Mouse (Mus musculus) megakaryocyte, embryonic 14.5 days (primary cell): Measurements from ENCODE around the gene Gm37240. TPM values are rescaled to one million over a fixed set of nuclear protein-coding genes. Genes with fewer than 3 reads are reported as not detected.

Experiments used
- H3K27me3 ChIP-seq: replicated peaks from 2 replicates; pipeline ENCODE3; 2012; ENCODE audit warnings: inconsistent platforms
- H3K36me3 ChIP-seq: replicated peaks from 2 replicates; pipeline ENCODE3; 2012; ENCODE audit warnings: low read length, inconsistent platforms, mixed read lengths
- H3K4me1 ChIP-seq: 2 replicates; pipeline ENCODE4 v1.6.1; 2012; ENCODE audit warnings: inconsistent platforms
- H3K4me3 ChIP-seq: replicated peaks from 2 replicates; pipeline ENCODE3; 2012; ENCODE audit warnings: moderate library complexity, mild to moderate bottlenecking, inconsistent platforms
- H3K9me3 ChIP-seq: 2 replicates; pipeline ENCODE4 v1.6.1; 2012; ENCODE audit warnings: inconsistent platforms
- FLI1 ChIP-seq: IDR thresholded peaks from 2 replicates; pipeline ENCODE4 v1.6.1; 2012; ENCODE audit warnings: low read length, inconsistent platforms, mixed read lengths
- GATA1 ChIP-seq: IDR thresholded peaks from 3 replicates; pipeline ENCODE4 v1.6.1; 2012; ENCODE audit warnings: mixed read lengths, low read length, inconsistent platforms, borderline replicate concordance
- polyA plus RNA-seq: library from polyadenylated mRNA; stranded (reverse); fragments of >175 nt; gene quantifications from 2 replicates; pipeline ENCODE4 v1.2.3, GENCODE M21; 2012; ENCODE audit warnings: low replicate concordance; ENCODE audit not compliant: insufficient read depth

Gm37240 gene
- polyA plus RNA-seq, 1 experiment: not detected

DNA sequence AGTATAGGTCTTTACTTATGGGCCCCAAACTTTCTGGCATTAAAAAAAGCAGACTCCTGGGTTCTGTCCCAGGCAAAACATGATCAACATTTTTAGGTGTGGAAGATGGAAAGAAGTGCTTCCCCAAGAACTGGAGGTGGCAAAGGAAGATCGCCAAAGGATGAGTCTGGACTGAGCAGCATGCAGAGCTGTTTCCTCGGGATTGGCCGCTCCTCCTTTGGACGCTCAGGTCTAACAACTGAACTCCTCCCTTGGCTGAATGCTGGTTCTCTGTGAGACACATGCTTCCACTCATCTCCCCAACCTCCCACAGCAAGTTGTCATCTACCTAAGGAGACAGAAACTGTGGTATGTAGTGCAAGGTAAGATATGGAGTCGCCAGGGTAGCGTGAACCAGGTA, 865.5 kb downstream of the Gm37240 start:
- Histone ChIP-seq H3K4me1 (no peaks in the 10 kb centered on the region), H3K9me3 (no peaks in the 10 kb centered on the region), H3K27me3 (peaks cover 10% of the 10 kb centered on the region), H3K36me3 (no peaks in the 10 kb centered on the region), H3K4me3 (no peak overlapping the region)
- TF ChIP-seq FLI1 (no peak), GATA1 (no peak)

DNA sequence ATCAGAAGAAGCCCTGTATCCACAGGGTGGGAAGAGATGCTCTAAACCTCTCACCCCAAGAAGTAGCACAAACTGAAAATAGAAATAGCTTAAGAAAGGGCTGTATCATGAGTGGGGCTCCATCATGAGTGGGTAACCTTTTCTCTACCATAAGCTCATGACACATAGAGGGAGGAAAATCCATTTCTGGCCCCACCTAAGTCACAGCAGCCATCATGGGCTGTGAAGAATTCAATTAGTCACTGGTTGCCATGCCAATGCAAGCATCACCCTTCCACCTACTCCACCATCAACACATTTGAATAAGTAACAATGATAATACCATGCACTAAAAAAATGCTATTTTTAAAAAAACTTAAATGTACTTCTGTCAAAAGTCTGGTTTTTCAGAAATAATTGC, 867.2 kb downstream of the Gm37240 start:
- Histone ChIP-seq H3K4me3 (no peak overlapping the region), H3K27me3 (peaks cover 9% of the 10 kb centered on the region), H3K4me1 (no peaks in the 10 kb centered on the region), H3K36me3 (no peaks in the 10 kb centered on the region), H3K9me3 (no peaks in the 10 kb centered on the region)
- no peak for TF ChIP-seq GATA1
- no peak for TF ChIP-seq FLI1

DNA sequence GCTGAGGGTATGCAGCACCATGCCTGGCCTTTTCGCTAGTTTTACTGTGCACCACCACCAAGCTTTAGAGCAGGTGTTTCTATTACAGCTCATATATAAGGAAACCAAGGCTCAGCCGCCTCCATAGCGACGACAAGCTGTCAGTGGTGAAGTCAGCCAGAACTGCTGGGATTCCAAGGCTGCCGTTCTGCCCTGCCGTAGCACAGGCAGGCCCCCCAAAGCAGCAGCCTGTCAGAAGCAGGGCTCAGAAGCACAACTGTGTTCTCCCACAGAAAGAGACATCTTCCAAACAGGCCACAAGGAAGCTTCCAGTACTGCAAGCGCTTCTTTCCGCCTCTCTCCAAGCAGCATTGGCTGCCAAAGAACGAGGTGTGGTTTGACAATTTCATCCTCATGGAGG, 871.7 kb downstream of the Gm37240 start:
- no peaks in the 10 kb centered on the region for H3K36me3 ChIP-seq
- no peaks in the 10 kb centered on the region for H3K4me1 ChIP-seq
- no peak overlapping the region for H3K4me3 ChIP-seq
- no peak for TF ChIP-seq GATA1
- TF ChIP-seq FLI1: no peak
- no peaks in the 10 kb centered on the region for H3K9me3 ChIP-seq
- peaks cover 4% of the 10 kb centered on the region for H3K27me3 ChIP-seq

DNA sequence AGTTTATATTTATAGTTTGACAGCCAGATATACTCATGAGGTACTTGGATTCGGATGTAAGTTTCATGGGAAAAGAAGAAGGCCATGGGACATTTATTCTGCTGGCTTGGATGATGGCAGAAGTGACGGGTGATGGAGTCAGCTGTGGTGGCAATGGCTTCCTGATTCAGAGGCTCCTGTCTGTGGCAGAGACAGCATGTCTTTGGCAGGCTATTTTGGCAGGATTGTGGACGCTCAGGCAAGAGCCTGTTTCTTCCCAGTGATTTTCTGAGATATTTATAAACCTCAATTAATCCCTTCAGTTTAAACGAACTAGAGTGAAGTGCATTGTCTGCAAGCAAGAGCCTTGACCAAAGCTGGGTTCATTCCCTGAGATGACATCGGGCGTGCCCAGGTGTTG, 874.4 kb downstream of the Gm37240 start:
- Histone ChIP-seq H3K36me3 (no peaks in the 10 kb centered on the region), H3K4me1 (peaks cover 3% of the 10 kb centered on the region; the same call in 1 of the 2 replicates), H3K4me3 (no peak overlapping the region), H3K27me3 (peaks cover 7% of the 10 kb centered on the region), H3K9me3 (no peaks in the 10 kb centered on the region)
- TF ChIP-seq FLI1: no peak
- TF ChIP-seq GATA1: no peak

GRCm38 (mm10) chr3:85005257-85005656, 882.1 kb downstream of the Gm37240 start:
- Histone ChIP-seq H3K4me1 (peaks cover 6% of the 10 kb centered on the region; the same call in 1 of the 2 replicates), H3K27me3 (peaks cover 11% of the 10 kb centered on the region), H3K9me3 (no peaks in the 10 kb centered on the region), H3K36me3 (no peaks in the 10 kb centered on the region), H3K4me3 (no peak overlapping the region)
- TF ChIP-seq FLI1 (no peak), GATA1 (no peak)

DNA sequence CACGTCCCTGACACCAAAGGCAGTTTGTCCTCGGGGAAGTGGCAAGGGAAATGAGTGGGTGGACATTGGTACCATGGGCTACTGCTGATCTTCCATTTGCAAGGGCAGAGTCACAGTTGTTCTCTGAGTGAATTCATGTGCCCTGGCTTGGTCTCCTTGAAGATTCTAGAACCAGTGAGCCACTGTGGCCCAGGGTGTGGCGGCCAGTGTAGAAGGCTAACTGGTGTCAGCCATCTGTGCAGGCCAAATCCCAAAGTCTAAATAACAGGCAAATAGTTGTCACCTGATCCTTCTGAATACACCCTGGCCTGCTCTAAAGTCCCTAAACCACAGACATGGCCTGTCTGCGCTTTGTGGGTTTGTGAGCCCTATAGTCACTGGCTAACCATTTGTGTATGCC, 898.4 kb downstream of the Gm37240 start:
- Histone ChIP-seq H3K36me3 (no peaks in the 10 kb centered on the region), H3K27me3 (no peaks in the 10 kb centered on the region), H3K9me3 (peaks cover 4% of the 10 kb centered on the region; the same call in 1 of the 2 replicates), H3K4me3 (no peak overlapping the region), H3K4me1 (no peaks in the 10 kb centered on the region)
- TF ChIP-seq FLI1 (no peak), GATA1 (no peak)

DNA sequence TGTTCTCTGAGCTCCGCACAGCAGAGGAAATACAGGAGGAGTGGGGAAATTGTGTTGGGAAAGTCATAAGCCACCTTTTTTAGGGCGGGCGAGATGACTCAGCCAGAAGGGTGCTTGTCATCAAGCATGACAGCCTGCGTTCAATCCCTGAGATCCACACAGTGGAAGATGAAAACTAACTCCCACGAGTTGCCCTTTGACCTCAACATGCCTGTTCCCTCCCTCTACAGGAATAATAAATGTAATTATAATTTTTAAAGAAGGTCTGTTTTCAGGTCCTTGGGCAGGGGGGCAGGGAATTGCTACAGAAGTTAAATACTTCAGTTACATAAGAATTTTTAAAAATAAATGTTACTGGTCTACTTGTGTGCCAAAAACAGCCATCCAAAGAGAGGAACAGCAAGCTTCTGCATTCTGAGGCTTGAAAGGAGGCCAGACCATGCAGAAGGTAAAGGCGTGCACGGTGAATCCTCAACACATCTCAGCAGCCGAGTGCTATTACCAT, 902.1 kb downstream of the Gm37240 start:
- Histone ChIP-seq H3K4me1 (no peaks in the 10 kb centered on the region), H3K36me3 (peaks cover 1% of the 10 kb centered on the region), H3K27me3 (no peaks in the 10 kb centered on the region), H3K4me3 (no peak overlapping the region), H3K9me3 (no peaks in the 10 kb centered on the region)
- TF ChIP-seq GATA1: no peak
- no peak for TF ChIP-seq FLI1

- no peaks in the 10 kb centered on the region for H3K4me1 ChIP-seq
Measured at GRCm38 (mm10) chr3:84982688-84983087, 904.6 kb downstream of the Gm37240 start.

GRCm38 (mm10) chr3:84980158-84980557, 907.2 kb downstream of the Gm37240 start:
- no peaks in the 10 kb centered on the region for H3K27me3 ChIP-seq
- TF ChIP-seq GATA1: no peak
- TF ChIP-seq FLI1: no peak
- no peaks in the 10 kb centered on the region for H3K4me1 ChIP-seq
- H3K9me3 ChIP-seq: no peaks in the 10 kb centered on the region
- H3K36me3 ChIP-seq: peaks cover 47% of the 10 kb centered on the region
- H3K4me3 ChIP-seq: no peak overlapping the region

More at GRCm38 (mm10) chr3:84982688-84983087, 904.6 kb downstream of the Gm37240 start:
- Histone ChIP-seq H3K9me3 (no peaks in the 10 kb centered on the region), H3K27me3 (no peaks in the 10 kb centered on the region), H3K4me3 (no peak overlapping the region), H3K36me3 (peaks cover 22% of the 10 kb centered on the region)
- TF ChIP-seq FLI1 (no peak), GATA1 (no peak)

- H3K4me1 ChIP-seq: no peaks in the 10 kb centered on the region
- H3K4me3 ChIP-seq: no peak overlapping the region
- H3K9me3 ChIP-seq: no peaks in the 10 kb centered on the region
- no peaks in the 10 kb centered on the region for H3K27me3 ChIP-seq
- TF ChIP-seq FLI1: no peak
- TF ChIP-seq GATA1: no peak
- H3K36me3 ChIP-seq: peaks cover 61% of the 10 kb centered on the region
Measured at GRCm38 (mm10) chr3:84978676-84979075, 908.6 kb downstream of the Gm37240 start.

DNA sequence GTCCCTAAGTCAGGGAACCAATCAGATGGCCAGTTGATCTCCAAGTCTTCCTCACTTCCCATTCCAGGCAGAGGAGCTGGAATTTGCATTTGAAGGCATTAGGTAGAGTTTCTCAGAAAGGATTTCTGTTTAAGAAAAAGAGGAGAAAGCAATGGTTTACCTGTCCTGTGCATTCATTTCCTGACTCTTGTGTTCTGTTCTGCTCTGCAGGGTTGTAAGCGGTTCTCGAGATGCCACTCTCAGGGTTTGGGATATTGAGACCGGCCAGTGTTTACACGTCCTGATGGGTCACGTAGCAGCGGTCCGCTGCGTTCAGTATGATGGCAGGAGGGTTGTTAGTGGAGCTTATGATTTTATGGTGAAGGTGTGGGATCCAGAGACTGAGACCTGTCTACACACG, 913.1 kb downstream of the Gm37240 start:
- Histone ChIP-seq H3K4me3 (no peak overlapping the region), H3K36me3 (peaks cover 93% of the 10 kb centered on the region), H3K4me1 (no peaks in the 10 kb centered on the region), H3K9me3 (no peaks in the 10 kb centered on the region), H3K27me3 (no peaks in the 10 kb centered on the region)
- no peak for TF ChIP-seq GATA1
- no peak for TF ChIP-seq FLI1
